In genomic region chr8:22006423-22006822, GRCm38 (mm10) we compare ENCODE assay signal across 1 mouse cellular context.
TF ChIP-seq lines count a peak whose summit lies in the region.

No protein-coding gene starts in this region.

TF ChIP-seq in CH12.LX, 34 proteins besides CTCF, POLR2A, EP300 and RAD21 (continued from another document):
- TF ChIP-seq JUN (IDR thresholded peaks at IDR 0.05; ENCODE audit: insufficient read depth, low read depth, low read length) (no peak), PAX5 (IDR thresholded peaks at IDR 0.05; ENCODE audit: low read length) (no peak), ELF1 (IDR thresholded peaks at IDR 0.05; ENCODE audit: low read depth, low read length) (no peak), JUND (conservative IDR thresholded peaks at IDR 0.05; ENCODE audit: low read depth, low read length) (no peak), RCOR1 (conservative IDR thresholded peaks at IDR 0.05; ENCODE audit: low read depth, low read length) (no peak), IRF4 (IDR thresholded peaks at IDR 0.05; ENCODE audit: low read depth, low read length) (no peak), ZNF384 (IDR thresholded peaks at IDR 0.05; ENCODE audit: low read depth, low read length) (no peak), NELFE (IDR thresholded peaks at IDR 0.05; ENCODE audit: low read depth, low read length) (no peak), HCFC1 (IDR thresholded peaks at IDR 0.05; ENCODE audit: low read depth, low read length) (no peak), ZC3H11A (IDR thresholded peaks at IDR 0.05; ENCODE audit: low read depth, low read length) (no peak), TBP (conservative IDR thresholded peaks at IDR 0.05; ENCODE audit: low read depth, low read length) (no peak), POLR2AphosphoS2 (IDR thresholded peaks at IDR 0.05; ENCODE audit: low read depth, low read length) (no peak)
